Mouse (Mus musculus): ENCODE results near the gene Tspan11. TPM values are rescaled to one million over a fixed set of nuclear protein-coding genes. Genes with fewer than 3 reads are reported as not detected.
A peak's percentile ranks its signal among the peaks of the same experiment; 100 is the strongest.

Gene Tspan11
- total RNA-seq, 2 experiments from 2014 or later = not detected

DNA sequence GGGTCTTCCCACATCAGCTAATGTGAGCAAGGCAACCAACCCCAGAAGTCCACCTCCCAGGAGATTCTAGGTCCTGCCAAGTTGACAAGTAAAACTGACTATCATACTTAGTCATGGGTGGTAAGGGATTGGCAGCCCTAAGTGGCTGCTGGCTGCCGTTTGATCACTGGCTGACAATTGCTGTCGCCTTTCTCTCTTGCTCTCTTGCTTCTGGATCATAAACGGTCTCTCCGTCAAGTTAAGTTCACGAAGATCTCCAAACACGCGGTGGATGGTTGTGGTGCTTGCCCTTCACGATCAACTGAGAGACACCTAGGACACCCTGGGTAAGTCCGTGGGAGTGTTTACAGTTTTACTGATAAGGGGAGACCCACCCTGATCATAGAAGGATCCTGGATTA lies 11.0 kb upstream of the Tspan11 start:
- no peak for ATAC-seq (replicated peaks; ENCODE audit: poor library complexity, severe bottlenecking)

DNA sequence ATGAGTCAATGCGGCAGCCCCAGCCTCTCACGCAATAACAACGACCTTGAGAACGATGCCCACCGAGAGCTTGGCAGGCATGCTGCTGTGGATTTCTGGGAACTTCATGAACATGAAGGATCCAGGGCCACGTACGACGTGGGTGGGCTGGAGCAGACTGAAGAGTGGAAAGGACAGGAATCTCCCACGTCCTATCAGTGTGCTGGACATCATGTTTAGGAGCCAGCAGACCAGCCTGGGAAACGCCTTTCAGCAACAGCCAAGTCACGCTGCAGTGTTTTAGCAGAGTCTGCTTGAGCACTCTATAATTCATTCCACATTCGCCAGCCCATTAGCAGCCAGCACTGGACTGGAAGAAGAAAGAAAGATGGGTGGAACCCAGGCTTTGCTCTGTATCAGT lies 10.4 kb upstream of the Tspan11 start:
- ATAC-seq (replicated peaks; ENCODE audit: poor library complexity, severe bottlenecking) = no peak

DNA sequence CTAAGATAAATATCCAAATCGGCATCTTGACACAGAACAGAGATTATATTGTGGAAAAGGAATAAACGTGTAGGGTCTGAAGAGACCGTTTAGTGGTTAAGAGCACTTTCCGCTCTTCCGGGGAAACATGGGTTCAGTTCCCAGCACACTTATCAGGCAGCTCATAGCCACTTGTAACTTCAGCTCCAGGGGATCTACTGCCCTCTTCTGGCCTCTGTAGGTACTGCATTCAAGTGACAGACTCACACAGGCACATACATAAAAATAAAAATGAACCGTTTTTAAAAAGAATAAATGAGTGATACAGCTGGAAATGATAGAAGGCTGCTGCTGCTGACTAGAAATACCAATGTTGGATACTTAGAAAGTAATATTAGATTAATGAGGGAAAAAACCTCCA lies 7.9 kb upstream of the Tspan11 start:
- no peak for ATAC-seq (replicated peaks; ENCODE audit: poor library complexity, severe bottlenecking)

DNA sequence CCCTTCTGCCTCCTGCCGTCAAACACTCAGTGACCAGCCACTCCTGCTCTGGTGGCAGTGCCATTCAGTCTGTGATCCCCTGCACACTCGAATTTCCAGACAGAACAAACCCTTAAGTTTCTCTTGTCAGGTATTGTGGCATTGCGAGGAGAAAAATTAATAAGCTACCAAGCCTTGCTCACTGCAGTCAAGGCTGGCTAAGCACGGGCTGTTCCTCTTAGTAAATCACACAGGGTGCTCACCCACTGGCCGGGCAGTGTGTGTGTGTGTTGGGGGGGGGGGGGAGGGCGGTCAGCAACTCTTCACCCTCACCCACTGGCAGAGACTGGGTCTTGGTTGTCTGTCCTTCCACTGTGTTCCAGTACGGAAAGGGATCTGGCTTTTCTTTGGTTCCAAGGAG lies 473 bp upstream of the Tspan11 start:
- no peak for ATAC-seq (replicated peaks; ENCODE audit: poor library complexity, severe bottlenecking)

DNA sequence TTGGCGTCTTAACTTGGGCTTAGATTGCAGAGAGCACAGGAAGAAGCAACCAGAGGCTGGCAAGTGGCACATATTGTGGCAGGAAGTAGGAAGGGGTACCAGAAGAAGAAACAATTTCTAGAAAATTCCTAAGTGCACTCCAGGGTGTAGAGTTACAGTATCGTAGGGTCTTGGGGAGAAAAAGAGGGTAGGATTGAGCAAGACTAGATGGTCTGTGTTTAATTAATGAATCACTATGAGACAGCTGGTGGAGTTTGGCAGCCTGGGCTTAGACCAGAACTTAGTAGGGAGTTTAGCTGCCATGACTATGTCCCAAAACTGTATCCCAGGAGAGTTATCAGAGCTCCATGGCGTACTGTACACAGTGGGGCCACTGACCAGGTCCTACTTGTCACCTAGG lies 1.2 kb downstream of the Tspan11 start:
- no peak for ATAC-seq (replicated peaks; ENCODE audit: poor library complexity, severe bottlenecking)

DNA sequence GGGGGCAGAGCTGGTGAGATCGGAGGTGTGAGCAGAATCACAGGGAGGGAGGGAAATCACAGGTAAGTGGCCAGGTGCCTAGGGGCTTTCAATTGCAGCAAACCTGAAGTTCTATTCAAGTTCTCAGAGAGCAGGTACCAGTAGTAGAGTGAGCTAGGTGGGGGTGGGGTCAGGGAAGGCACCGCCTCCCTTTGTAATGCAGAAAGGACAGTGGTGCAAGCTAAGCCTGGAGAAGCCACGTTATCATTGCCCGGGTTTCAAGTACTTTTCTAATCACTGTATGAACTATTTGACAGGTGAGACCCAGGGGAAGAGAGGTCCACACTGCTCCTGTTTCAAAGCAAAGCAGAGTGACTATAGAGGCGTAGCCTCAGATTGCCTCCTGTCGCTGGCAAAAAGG lies 6.2 kb downstream of the Tspan11 start:
- no peak for ATAC-seq (replicated peaks; ENCODE audit: poor library complexity, severe bottlenecking)

DNA sequence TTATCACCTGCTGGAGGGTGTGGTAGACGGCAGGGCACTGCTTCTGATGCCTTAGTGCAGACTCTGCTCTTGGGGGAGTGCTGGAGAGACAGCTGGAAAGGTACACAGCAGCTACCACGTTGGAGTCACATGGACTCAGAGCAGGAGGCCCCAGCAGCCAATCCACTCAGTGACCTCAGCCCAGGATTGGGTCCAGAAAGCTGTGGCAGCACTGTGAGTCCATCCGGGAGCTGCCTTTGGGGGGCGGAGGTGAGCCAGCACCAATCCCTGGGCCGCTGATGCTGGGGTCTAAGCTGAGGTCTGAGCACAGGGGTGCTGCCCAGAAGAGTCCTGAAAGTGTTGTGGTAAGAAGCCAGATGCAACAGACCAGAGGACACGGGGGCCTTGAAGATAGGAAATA lies 7.6 kb downstream of the Tspan11 start:
- ATAC-seq (replicated peaks; ENCODE audit: poor library complexity, severe bottlenecking) = no peak

DNA sequence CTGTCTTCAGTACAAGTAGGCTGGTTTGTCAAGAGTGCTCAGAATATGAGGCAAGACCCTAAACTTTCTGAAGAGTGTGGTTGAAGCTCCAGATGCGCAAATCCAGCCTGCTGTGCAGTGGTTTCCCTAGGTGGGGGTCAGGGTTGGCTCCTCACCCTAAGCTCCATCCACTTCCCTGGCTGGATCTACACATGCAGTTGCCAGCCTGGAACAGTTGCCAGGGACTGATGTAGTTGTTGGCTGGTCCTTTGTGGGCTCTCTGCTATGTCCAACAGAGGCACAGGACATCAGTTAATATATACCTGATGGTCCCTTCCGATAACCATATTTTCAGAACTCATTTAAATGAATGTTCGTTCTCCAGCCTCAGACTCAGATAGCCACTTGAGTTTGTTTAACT lies 9.0 kb downstream of the Tspan11 start:
- no peak for ATAC-seq (replicated peaks; ENCODE audit: poor library complexity, severe bottlenecking)

DNA sequence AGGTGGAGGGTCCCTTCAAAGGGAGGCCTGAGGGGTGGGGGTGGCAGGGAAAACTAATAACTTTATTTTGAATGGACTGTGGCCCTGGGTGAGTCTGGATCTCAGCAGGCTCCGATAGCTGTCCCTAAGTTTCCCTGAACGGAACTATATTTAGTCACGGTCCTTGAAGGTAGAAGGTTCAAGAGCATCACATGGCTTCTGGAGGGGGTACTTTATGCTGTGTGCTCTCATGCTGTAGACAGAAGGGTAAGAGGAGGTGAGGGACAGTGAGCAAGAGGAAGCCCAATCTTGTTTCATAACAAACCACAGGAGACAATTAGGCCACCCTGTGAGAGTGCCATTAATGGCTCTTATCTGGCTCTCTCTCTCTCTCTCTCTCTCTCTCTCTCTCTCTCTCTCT lies 10.0 kb downstream of the Tspan11 start:
- ATAC-seq (replicated peaks; ENCODE audit: poor library complexity, severe bottlenecking) = no peak

DNA sequence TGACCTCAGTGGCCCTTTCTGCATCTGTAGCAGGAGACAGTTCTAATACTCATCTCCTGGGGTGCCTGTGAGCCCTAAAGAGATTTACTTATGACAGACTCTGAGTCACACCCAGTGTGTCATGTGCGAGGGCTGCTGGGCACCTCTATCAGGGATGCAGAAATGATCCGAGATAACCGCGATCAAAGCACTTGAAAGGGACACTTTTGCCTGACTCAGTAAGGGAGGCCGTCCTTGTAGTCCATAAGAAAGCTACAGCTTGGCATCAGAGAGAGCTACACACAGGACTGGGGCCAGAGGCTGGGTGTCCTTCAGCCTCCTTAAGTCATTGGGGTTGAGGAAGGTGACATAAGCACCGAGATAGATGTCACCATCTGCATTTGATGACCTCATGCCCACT lies 12.7 kb downstream of the Tspan11 start:
- no peak for ATAC-seq (replicated peaks; ENCODE audit: poor library complexity, severe bottlenecking)

DNA sequence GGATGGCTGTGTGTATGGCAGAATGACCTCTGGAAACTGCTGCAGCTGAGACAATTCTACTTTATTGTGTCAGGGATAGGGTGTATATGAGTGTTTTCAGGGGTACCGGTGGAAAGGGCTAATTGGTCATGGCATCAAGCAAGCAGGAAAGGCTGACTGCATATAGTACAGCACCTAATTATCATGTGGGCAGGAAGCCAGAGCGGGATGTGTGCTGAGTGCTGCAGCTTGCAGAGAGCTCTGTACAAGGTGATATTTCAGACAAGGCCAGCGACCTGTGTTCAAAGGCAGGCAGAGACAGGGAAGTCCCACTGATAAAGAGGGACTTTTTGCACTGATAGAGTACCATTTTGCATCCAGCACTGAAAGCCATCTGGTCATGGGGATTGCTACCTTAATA lies 13.9 kb downstream of the Tspan11 start:
- ATAC-seq (replicated peaks; ENCODE audit: poor library complexity, severe bottlenecking) = no peak

DNA sequence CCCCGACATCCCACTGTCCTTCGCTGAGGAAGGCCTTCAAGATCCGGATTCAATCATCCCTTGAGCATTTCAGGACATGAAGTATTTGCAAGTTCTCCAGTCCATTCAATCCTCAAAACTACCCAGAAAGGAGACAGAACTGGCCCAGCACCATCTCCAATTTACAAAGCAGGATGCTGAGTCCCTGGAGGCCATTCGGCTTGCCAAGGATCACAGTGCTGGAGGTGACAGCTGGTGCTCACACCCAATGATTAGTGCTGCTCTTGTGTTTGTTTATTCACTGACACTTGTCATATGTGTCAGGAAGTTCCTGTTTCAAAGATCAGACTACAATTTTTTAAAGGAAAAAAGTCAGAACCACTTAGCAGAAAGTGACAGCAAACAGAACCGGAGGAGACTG lies 14.3 kb downstream of the Tspan11 start:
- ATAC-seq (replicated peaks; ENCODE audit: poor library complexity, severe bottlenecking) = no peak

DNA sequence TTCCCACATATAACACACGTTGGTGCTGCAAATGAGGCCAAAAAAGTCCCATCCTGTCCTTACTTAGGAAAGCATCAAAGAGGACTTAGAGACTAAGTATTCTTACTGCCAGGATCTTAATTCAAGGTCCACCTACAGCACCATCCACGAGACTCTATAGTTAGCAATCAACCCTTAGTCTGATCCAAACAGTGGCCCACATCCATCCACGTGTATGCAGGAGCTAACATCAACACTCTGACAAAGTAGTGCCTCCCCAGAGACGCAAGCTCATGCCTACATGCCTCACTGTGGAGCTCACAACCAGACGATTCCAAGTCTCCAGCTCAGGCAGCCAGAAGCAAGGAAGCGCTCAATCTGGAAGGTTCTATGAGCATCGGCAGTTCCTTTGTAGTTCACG lies 15.2 kb downstream of the Tspan11 start:
- no peak for ATAC-seq (replicated peaks; ENCODE audit: poor library complexity, severe bottlenecking)

DNA sequence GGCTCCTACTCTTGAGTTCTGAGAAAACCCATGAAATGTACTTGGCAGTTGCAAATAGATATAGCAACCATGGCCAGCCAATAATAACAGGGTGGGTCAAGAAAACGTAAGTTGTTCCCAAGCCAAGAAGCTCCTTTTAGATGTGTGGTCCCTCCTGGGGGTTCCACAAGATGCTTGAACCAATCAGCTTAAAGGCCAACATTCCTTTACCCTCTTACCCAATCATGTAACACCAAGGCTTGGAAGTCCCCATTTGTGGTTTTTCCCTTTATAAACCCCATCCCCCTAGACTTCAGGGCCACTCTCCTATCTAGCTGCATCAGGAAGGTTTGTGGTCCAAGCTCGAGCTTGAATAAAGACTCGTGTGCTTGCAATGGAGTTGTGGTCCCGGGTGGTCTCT lies 23.2 kb downstream of the Tspan11 start:
- ATAC-seq (replicated peaks; ENCODE audit: poor library complexity, severe bottlenecking) = no peak

DNA sequence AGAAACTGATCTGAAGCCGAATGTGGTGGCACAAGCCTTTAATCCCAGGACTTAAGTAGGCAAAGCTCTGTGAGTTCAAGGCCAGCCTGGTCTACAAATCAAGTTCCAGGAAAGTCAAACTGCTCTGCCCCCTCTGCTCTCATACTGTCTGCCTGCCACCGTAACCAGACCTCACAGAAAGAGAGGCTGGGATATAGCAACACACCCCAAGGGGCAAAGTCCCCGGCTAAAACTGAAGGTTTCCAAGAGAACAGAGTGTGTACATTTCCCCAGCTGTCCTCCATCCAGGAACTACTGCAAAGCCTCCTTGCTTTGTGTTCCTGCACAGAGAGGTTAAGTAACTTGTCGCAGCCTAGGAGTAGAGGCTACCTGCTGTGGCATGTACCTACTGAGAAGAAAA lies 24.3 kb downstream of the Tspan11 start:
- no peak for ATAC-seq (replicated peaks; ENCODE audit: poor library complexity, severe bottlenecking)

DNA sequence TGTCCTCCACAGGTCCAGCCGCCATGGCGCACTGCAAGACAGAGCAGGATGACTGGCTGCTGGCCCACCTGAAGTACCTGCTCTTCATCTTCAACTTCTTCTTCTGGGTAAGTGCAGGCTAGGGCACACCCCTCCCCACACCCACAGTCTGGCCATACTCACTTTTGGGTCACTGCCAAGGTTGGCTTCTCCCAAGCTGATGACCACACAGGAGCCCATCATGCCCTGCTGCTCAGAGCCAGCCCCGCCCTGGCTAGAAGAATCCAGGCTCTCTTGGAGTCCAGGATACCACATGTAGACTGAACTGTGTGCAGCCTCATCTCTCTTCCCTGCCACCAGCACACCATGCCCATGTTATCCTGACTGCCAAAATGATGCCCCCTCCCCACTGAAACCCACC lies 25.5 kb downstream of the Tspan11 start:
- no peak for ATAC-seq (replicated peaks; ENCODE audit: poor library complexity, severe bottlenecking)

DNA sequence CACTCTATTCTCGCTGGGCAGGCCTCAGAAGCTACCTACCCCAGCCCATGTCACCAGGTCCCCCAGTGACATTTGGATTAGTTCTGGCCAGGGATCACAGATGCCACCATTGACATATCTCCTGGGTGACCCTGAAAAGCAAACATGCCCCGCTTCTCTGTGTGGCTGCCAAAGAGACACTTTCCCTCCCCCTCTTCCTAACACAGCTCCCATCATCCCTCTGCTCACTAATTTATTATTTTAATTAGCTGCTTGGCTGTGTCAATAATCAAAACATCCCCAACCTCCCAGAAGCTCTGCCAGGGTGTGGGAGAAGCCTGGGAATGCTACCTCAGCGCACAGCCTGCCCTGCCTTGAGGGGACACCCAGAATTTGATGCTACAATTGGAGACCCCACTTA lies 29.6 kb downstream of the Tspan11 start:
- ATAC-seq (replicated peaks; ENCODE audit: poor library complexity, severe bottlenecking) = no peak

DNA sequence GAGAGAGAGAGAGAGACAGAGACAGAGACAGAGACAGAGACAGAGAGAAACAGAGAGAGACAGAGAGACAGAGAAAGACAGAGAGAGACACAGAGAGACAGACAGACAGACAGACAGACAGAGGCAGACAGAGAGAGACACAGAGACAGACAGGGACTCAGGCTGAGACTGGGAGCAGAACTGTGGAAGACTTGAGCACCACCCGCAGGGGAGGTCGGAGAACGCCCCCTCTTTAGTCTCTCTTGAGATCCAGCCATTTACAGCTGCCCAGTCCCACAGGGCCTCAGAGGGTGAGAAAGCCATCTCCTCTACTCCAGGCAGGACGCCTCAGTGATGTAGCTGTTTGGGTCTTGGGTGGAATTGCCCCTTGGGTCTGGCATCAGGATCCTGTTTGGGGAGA lies 30.3 kb downstream of the Tspan11 start:
- no peak for ATAC-seq (replicated peaks; ENCODE audit: poor library complexity, severe bottlenecking)

DNA sequence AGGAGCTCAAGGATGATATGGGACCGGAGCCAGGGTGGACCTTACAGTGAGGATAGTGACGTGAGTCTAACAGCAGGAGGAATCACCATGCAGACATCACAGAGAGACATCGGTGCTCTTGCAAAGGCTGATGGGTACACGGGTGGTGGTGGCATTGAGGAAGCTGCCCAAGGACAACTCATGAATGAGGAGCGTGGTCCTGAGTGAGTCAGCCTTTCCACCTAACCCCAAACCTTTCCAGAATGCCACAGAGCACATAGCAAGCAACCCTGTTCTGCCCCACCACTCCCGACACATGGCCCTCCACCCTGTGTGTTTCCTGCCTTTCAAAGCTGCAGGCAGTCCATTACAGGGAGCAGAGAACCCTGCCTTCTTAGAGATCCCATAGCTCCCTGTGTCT lies 32.1 kb downstream of the Tspan11 start:
- no peak for ATAC-seq (replicated peaks; ENCODE audit: poor library complexity, severe bottlenecking)

DNA sequence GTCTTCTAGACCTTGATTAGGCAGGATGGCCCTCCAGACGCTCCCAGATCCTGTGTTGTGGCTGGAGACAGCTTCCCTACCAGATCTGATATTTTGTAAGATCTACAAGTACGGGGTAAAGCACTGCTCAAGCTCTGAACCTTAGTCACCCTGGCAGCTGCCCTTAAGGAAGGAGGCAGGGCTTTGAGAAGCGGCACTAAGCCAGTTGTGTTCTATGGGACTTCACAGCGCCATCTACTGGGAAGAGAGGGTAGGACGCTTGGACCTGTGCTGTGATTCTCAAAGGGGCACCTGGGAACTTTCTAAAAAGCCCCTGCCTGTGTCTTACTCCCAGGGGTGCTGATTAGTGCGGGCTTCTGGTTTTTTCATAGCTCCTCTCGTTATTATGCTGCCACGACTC lies 33.3 kb downstream of the Tspan11 start:
- ATAC-seq (replicated peaks; ENCODE audit: poor library complexity, severe bottlenecking) = peak; percentile 75

DNA sequence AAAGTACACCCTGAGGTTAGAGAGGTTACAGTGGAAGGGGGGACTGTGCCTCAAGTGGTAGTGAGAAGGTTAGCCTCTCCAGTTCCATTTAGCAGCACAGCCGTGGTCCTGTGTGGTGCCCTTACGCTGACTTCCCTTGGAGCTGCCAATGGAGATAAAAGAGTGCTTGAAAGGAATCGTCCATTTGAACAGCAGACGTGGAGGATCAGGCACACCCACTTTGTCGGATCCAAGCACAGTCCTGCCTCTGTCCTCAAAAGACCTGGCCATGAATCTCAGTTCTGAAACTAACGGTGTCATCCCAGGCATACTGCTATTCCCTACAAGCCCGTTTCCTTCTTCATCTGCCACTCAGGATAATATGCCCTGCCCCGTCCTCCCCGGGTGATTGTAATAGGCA lies 34.6 kb downstream of the Tspan11 start:
- no peak for ATAC-seq (replicated peaks; ENCODE audit: poor library complexity, severe bottlenecking)

DNA sequence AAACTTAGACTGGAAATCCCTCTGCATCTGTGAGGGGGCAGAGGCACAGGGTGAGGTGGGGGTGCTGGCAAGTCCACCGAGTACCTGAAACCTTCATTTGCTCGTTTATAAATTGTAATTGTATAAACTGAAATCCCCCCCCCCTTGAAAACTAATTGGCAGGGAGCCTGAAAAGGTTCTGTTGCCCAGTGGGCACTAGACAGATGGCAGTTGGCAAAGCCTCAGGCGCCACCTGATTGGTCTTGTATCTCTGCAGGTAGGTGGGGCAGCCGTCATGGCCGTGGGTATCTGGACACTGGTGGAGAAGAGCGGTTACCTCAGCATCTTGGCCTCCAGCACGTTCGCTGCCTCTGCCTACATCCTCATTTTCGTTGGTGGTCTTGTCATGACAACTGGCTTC lies 35.9 kb downstream of the Tspan11 start:
- no peak for ATAC-seq (replicated peaks; ENCODE audit: poor library complexity, severe bottlenecking)

DNA sequence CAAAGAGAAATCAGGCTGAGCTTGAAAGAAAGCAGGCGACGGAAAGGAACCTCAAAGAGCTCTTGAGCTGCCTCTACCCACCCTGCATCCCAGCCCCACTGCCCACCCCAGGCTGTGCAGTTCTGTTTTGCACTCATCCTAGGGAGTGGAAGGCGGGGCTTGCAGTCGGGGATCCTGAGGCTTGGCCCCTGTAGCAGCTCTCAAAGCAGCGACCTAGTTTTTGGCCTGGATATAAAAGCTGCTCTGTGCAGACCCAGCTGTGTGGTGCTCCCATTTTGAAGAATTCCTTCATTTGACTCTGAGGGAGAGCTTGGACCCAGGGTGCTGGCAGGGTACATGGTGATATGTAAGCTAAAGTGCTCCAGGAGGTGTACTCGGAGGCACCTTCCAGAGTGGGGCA lies 37.4 kb downstream of the Tspan11 start:
- ATAC-seq (replicated peaks; ENCODE audit: poor library complexity, severe bottlenecking) = no peak

DNA sequence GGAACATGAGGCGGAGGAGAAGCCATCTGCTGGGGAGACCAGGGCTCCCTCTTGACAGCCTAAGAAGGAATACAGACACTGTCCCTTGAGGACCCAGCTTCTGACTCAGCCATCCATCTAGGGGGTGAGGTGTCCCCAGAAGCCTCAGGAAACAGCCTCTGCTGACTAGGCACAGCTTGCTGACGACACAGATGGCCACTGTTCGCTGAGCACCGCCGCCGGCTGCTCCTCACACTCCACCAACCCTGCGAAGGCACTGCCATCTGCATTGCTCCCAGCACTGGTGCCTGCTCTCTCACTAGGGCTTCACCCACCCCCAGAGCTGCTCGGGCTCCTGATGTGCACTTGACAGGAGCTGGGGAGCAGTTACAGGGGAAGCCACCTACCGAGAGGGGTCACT lies 38.5 kb downstream of the Tspan11 start:
- no peak for ATAC-seq (replicated peaks; ENCODE audit: poor library complexity, severe bottlenecking)

All from granulocyte monocyte progenitor cell, adult 5-6 weeks (primary cell).